Mouse (Mus musculus) left cerebral cortex, postnatal 14 days (tissue): Measurements from ENCODE around the gene Chmp6. TPM values are rescaled to one million over a fixed set of nuclear protein-coding genes. Genes with fewer than 3 reads are reported as not detected.
A peak's percentile ranks its signal among the peaks of the same experiment; 100 is the strongest.

ENCODE experiments used
- DNase-seq, 2 experiments: peaks; one replicate each; pipeline ENCODE4 v3.0.0; 2021 to 2022; ENCODE audit warnings: low spot score in 2 of 2, mixed read lengths in 1 of 2
- intact Hi-C: fragments of 180-260 bp; cut with DNase I; formaldehyde crosslinking; loops from one replicate; pipeline ENCODE4 v1.15.1; 2025
- total RNA-seq, 2 experiments: library from RNA; stranded (reverse); gene quantifications; 2 replicates each; pipeline ENCODE4 v1.2.3; 2021

The Chmp6 gene
- total RNA-seq, 2 experiments from 2014 or later = 37.0 to 47.7 TPM

DNA sequence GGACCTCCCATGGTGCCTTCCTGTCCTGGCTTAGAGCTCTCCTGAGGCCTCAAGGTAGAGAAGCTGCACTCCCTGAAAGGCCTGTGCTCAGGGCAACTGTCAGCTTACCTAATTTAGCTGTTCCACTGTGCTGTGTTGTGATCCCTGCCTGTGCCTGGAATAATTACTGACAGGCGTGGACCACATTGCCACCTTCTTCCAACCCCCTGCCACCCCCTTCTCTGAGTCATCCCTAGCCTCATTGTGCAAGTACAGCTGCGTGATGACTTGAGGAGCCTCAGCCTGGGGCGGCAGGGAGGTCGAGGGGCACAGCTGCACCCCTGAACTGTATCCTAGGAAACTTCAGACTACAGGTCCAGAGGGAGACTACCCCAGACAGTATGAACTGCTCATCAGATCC is 35.1 kb downstream of the Chmp6 start:
- no peak for DNase-seq
- intact Hi-C loops = no loop called here

DNA sequence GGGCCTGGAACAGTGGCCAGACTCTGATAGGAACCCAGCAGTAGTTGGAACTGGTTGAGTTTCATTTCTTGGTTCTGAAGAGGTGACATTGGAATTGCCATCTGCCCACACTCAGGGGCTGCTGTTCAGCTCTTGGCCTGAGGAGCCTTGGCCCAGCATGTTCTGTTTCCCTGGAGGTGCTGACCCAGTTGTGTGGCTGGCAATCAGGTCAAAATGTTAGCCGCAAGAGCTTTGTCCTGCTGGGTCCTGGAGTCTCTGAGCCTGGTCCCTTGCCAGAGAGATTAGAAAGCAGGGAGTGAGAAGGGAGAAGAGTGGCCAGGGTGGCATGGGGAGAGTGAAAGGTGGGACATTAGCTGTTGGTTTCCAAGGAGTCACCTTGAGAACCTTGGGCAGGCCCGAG is 35.6 kb downstream of the Chmp6 start:
- no peak for DNase-seq
- intact Hi-C loops = no loop called here

DNA sequence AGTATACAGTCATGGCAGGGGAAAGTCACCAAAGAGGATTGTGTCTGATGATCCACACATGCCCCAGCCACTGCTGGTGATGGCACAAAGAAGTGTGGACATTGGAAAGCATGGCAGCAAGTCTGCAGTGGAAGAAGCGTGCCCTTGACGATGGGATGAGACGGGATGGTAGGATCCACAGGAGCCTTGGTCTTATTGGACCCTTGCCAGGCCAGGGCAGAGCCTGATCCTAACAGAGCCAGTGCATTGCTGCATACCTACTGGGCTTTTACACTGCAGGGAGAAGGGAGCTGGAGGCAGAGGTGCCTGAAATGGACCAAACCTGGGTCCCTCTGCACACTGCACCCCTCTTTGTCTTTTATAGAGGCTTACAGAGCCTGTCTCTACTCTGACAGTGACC is 37.3 kb downstream of the Chmp6 start:
- intact Hi-C loops = no loop called here
- DNase-seq = no peak

DNA sequence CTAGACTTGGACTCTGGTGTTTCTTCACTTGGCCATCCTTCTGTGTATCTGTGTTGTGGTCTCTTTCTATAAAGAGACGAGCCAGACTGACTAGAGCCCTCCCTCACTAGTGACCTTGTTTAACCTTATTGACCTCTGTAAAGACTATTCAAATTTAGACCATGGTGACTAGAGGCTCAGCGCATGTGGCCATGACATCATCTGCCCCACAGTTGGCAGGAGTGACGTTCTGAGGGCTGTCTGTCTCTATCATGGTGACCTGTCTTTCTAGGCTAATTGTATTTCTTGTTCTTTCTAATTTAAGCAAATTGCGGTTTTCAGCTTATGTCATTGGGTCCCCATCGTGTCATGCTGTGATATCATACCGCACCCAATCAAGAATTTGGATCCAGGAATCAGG is 38.1 kb downstream of the Chmp6 start:
- no peak for DNase-seq
- intact Hi-C loops = no loop called here

DNA sequence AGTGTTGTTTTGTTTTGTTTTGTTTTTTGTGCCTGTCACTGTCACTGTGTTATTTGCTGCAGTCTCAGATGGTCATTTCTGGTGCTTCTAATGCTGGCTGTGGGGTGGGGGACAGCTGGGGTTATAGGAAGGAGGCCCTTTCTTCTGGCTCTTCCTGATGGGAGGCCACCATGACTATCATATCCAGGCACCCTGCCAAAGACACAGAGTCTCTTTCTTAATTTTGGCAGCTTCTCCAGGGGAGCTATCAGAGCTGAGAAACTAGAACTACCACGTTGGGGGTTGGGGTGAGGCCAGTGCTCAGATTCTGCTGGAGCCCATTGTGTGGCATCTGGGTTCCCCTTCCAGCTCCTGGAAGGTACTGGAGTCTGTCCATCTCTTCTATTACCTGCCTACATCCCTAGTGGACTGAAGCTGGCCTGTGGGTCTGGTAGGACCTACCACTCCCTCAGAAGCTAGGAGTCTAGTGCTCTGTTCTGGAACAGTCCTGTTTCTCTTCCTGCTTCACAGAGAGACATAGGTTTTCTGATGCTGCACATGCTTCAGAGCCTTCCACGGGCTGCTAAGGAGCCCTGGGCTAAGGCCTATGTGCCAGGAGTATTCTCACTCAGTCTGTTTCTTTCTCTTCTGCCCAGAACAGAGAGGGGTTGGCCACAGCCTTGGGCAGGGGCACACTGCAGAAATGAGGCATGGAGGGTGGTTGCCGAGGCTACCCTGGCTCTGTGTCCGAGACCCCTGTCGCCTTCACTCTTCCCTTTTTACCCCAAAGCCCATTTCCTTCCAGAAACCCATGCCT is 39.4 kb downstream of the Chmp6 start:
- intact Hi-C loops = no loop called here
- peak; percentile 52 to 62 for DNase-seq

DNA sequence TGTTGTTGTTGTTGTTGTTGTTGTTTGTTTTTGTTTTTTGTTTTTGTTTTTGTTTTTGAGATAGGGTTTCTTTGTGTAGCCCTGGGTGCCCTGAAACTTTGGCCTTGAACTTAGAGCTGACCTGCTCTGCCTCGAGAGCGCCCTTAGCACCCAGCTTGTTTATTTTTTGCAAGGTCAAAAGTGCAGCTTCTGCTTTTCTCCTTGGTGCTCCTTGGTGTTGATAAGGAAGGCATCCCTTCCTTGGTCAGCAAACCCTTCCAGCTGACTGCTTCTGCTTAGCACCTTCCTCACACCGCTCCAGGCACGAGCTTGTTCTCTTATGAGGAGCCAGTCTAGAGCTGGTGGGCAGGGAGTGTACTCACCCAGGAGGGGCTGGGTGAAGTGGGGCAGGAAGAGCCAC is 41.0 kb downstream of the Chmp6 start:
- intact Hi-C loops = no loop called here
- no peak for DNase-seq

DNA sequence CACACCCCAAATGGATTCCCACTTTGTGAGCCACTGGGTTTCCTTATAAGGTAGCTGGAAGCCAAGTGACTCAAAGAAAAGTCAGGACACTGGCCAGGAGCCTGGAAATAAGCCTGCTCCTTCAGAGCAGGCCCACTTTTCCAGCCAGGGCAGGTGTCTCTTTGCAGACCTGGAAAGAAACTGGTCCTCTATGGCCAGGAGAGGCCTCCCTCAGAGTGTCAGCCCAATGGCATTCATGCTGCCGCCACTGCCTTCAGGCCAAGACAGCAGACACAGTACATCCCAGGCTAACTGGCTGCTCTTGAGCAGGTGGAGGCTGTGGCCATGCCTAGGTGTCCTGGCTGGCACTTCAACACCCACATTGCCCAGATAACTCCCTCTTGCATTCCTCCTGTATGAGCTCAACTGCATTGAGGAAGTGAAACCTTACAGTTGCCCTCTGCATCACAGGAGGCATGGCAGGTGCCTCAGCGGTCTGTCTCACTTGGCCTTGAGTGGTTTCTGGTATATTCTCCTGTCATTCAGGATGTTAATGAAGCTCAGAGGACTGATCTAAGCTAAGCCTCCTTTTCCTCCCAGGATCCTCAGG is 41.6 kb downstream of the Chmp6 start:
- no peak for DNase-seq
- intact Hi-C loops = no loop called here

DNA sequence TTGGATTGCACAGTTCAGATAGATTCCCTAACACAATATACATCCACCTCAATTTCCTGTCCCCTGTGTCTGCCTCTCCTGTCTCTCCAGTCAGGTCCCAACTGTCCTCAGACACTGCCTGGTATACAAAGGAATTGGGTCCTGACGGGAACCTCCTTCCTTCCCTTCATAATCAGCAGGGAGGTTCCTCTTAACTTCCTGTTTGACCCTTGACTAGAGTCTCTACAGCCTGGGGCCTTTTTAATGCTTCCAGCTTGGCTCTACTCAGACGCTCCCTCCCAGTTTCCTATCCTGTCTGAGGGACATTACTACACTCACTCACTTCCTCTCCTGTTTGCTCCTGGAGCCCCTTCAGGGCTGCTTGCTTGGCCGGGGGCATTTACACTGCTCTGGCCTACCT is 42.2 kb downstream of the Chmp6 start:
- intact Hi-C loops = no loop called here

DNA sequence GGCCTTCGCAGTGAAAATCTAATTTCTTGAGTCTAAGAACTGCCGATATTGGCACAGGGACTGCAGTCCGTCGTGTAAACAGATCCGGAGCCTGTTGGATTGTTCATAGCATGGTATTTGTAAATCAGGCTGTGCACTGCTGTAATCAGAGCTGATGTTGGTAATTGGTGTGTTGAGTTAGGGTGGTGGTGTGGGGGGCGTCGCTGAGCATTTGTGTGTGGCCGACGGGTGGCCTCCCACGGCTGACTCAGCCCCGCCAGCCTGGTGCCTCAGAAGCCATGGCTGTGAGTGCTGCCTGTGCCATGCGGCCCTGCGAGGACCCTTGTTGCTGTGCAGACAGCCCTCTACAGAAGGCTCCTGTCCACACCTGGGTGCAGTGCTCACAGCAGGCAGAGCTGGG is 43.3 kb downstream of the Chmp6 start:
- DNase-seq = no peak
- intact Hi-C loops = no loop called here

More for the DNA sequence above, 42.2 kb downstream of the Chmp6 start:
- DNase-seq = no peak

DNA sequence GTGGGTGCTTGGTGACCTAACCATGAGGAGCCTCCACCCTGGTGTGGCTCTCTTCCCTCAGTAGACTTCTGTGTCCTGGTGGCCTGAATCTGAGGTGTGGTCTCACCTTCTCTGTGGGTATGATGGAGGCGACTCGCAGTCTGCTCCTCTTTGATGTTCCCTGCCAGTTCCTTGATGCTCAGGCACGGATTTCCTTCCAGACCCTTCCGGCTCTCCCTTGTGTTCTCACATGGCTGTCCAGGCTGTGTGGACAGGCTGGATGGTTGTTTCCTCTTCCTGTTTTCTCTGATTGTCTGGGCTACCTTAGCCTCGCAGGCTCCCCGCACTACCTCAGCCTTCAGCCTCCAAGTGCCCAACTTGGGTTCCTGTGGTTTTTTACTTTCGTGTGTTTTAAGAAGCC is 45.6 kb downstream of the Chmp6 start:
- no peak for DNase-seq
- intact Hi-C loops = no loop called here

DNA sequence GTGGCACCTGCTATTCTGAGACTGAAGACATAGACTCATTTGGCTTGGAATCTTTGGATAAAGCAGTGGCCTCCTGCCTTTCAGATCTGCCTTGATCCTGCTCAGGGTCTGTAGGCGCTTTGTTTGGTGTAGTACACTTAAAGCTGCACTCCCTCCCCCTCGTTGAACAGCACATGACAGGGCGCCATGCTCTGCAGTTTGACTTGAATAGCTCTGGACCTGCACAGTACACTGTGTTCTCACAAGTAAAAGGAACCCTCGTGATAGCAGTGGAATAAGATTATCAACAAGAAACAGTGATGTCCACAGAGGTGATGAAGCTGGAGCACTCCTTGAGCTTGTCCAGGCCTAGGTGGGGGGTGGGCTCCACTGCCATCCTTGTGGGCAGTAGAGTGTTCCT is 46.5 kb downstream of the Chmp6 start:
- intact Hi-C loops = no loop called here
- peak in 1 of 2 experiments; percentile 69 for DNase-seq

DNA sequence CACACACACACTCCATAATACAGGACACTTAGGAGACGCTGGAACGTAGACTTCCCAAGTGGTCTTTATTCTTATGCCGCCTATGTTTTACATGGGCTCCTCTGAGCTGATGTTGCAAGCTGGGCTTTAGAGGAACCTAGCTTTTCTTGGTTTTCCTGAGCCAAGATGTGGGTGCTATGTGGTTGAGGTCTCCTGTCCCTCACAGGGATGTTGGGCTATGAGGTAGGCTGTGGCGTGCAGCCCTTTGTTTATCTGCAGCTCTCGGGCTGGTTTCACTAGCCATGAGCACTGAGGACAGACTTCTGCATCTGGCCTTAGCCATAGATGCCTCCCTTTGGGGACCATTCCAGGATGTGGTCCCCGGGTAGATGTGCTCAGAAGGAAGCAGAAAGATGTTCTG is 47.4 kb downstream of the Chmp6 start:
- intact Hi-C loops = no loop called here
- no peak for DNase-seq

DNA sequence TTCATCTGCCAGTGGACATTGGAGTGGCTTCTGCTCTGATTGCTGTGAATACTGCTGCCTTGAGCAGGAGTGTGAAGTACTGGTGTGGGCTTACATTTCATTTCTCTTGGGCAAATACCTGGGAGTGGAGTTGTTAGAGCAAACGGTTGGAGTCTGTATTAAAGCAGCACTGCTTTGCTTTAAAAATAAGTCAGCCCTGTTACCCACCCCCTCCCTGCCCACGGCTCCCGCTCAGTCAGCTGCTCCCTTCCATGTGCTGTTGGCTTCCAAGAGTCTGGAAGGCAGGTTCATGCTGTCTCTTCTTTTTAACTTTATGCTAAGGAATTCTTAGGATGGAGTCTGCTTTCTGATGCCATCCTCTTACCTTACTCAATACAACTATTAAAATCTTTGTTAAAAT is 48.3 kb downstream of the Chmp6 start:
- DNase-seq = no peak
- intact Hi-C loops = no loop called here

DNA sequence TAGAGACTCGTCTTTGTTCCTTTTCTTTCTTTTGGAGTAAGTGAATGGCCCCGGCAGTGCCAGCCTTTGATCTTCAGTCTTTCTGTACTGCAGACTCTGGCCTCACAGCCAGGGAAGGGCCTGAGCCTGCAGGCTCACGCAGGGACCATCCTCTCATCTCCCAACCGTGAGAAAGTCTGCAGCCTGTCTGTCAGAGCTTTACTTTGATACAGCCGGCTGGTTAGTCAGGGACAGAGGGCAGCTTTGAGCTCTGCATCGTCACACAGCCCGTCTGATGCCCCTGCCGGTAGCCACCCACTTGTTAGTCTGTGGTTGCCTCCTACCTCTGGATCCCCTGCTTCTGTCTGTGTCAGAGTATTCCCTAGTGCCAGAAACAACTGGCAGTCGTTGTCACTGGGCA is 51.8 kb downstream of the Chmp6 start:
- no peak for DNase-seq
- intact Hi-C loops = no loop called here

DNA sequence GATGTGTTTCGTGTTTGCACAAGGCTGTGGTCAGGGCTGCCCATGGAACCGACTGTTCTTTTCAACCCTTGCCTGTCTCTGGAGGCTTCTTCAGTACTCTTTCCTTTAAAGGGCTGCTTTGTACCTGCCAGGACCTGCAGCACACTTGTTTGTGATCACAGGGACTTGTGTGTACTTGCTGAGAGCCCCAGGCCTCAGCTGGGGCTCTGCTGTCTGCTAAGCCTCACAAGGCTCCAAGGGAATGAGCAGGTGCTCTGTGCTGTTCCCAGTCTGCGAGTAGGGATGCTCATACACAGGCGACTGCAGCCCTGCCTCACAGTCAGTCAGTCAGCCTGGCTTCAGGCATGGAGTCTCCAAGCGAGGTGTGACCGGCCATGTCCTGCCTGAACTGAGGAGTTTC is 53.1 kb downstream of the Chmp6 start:
- DNase-seq = no peak
- intact Hi-C loops = no loop called here

DNA sequence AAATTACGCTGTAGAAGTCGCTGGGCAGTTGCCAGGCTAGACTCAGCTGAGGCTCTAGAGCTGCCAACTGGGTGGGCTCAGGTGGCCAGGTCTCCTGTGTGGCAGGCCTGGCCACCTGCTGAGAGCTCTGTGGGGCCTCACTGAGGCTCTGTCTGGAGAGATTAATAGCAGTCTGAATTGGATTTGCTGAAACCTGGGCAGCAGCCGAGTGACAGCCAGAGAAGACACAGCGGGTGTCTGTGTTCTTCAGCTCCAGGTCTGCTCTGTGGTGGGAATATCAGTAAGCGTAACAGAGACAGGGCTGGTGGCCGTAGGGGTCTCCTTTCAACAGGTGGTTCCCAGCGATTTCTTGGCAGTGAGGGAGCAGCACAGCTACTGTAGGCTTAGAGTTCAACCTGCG is 54.2 kb downstream of the Chmp6 start:
- intact Hi-C loops = no loop called here
- DNase-seq = no peak

DNA sequence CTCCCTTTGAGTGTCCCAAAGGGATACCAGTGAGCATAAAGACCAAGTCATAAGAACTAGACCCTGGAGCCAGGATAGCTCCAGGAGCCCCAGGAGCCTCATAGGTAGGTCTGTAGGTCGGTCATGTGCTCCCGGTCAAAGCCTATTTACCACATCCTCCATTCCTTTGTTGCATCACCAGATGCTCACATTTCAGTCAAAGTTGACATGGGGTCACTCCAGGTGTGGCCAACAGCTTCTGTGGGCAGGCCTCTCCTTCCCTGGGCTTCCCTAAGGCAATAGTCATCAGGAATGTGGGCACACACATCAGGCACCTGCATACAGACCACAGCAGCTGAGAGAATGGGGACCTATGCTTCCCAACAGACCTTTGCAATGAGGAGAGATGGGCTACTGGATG is 54.7 kb downstream of the Chmp6 start:
- intact Hi-C loops = no loop called here

More for the DNA sequence above, 54.7 kb downstream of the Chmp6 start:
- DNase-seq = no peak

Other genes with a start within 250 kb of the Chmp6 start
- 100 to 1,000 TPM; 197 to 200 TPM for gene Baiap2, start 29.3 kb downstream of the Chmp6 start, total RNA-seq
- 100 to 1,000 TPM; 171 to 185 TPM for gene Aatk, start 133.7 kb downstream of the Chmp6 start, total RNA-seq
- gene Cep131, start 173.4 kb downstream of the Chmp6 start, total RNA-seq = 10 to 100 TPM; 29.5 to 41.7 TPM
- 10 to 100 TPM; 18.4 to 18.7 TPM for gene Tepsin, start 185.3 kb downstream of the Chmp6 start, total RNA-seq
- gene Ndufaf8, start 185.5 kb downstream of the Chmp6 start, total RNA-seq = 10 to 100 TPM; 35.3 to 39.1 TPM
- 10 to 100 TPM; 94.9 to 95.2 TPM for gene Slc38a10, start 237.9 kb downstream of the Chmp6 start, total RNA-seq